Mouse (Mus musculus) ES-Bruce4 (cell line): ENCODE data around the gene Iqschfp. TPM values are rescaled to one million over a fixed set of nuclear protein-coding genes. Genes with fewer than 3 reads are reported as not detected.

ENCODE experiments used
- H3K27ac ChIP-seq: 2 replicates; pipeline ENCODE4 v1.5.1; 2012; ENCODE audit warnings: low read length, inconsistent platforms; ENCODE audit not compliant: insufficient read depth
- H3K27me3 ChIP-seq: 2 replicates; pipeline ENCODE4 v1.6.1; 2012; ENCODE audit warnings: mild to moderate bottlenecking, low read length, inconsistent platforms; ENCODE audit not compliant: control insufficient read depth, poor library complexity, insufficient read depth, severe bottlenecking
- H3K36me3 ChIP-seq: 2 replicates; pipeline ENCODE4 v1.6.1; 2012; ENCODE audit warnings: inconsistent platforms, mild to moderate bottlenecking, low read length, moderate library complexity; ENCODE audit not compliant: control insufficient read depth, poor library complexity, insufficient read depth, severe bottlenecking
- H3K4me1 ChIP-seq: one replicate; pipeline ENCODE4 v1.8.1; 2011; ENCODE audit warnings: low read length; ENCODE audit not compliant: control insufficient read depth, insufficient read depth
- H3K4me3 ChIP-seq: 2 replicates; pipeline ENCODE4 v1.5.1; 2011; ENCODE audit warnings: low read depth, mild to moderate bottlenecking, low read length
- H3K9ac ChIP-seq: 2 replicates; pipeline ENCODE4 v1.6.1; 2012; ENCODE audit warnings: low read depth, mild to moderate bottlenecking, inconsistent platforms; ENCODE audit not compliant: poor library complexity, severe bottlenecking
- H3K9me3 ChIP-seq: replicated peaks from 2 replicates; pipeline ENCODE4 v1.6.1; 2012; ENCODE audit warnings: mild to moderate bottlenecking, low read length, inconsistent platforms; ENCODE audit not compliant: control insufficient read depth, poor library complexity, insufficient read depth, severe bottlenecking
- CTCF ChIP-seq: IDR thresholded peaks from one replicate; pipeline ENCODE4 v1.8.1; 2011; ENCODE audit warnings: low read depth, low read length
- EP300 ChIP-seq: IDR thresholded peaks from 2 replicates; pipeline ENCODE4 v1.6.1; 2011; ENCODE audit warnings: low read depth, low read length; ENCODE audit not compliant: insufficient read depth
- POLR2A ChIP-seq: IDR thresholded peaks from one replicate; pipeline ENCODE4 v1.8.1; 2011; ENCODE audit warnings: low read length; ENCODE audit not compliant: insufficient read depth
- polyA plus RNA-seq: library from polyadenylated mRNA; stranded (reverse); fragments of >200 nt; gene quantifications from 2 replicates; pipeline ENCODE4 v1.2.4, GENCODE M21; 2011; ENCODE audit warnings: low read depth; ENCODE audit not compliant: missing spikeins, insufficient read depth, insufficient read length

Iqschfp gene
- polyA plus RNA-seq, 1 experiment, result not detected

- Histone ChIP-seq H3K9ac (no peak overlapping the region), H3K9me3 (no peaks in the 10 kb centered on the region), H3K4me3 (no peak overlapping the region), H3K27ac (no peak overlapping the region), H3K4me1 (no peaks in the 10 kb centered on the region), H3K36me3 (no peaks in the 10 kb centered on the region), H3K27me3 (no peaks in the 10 kb centered on the region)
- TF ChIP-seq CTCF, result no peak
- no peak for TF ChIP-seq POLR2A
- TF ChIP-seq EP300, result no peak
Measured at GRCm38 (mm10) chr3:67935829-67936228, 43.8 kb downstream of the Iqschfp start.

DNA sequence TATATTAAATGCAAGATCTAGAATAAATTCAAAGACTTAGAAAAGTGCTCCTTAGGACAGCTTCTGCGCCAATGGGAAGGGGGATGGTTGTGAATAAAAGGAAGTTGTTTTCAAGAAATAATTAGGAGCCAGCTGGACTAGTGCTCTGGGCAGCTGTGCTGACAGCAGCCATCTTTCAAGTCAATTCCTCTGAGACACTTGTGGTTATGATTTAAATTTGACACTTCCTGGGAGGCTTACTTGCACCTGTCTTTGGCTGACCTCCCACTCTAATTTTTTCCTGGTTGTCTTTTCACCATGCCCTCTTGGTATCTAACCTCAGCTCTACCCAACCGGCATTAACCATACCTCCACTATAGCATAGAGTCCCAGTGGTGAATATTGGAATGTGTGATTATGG lies 55.0 kb downstream of the Iqschfp start:
- Histone ChIP-seq H3K27me3 (no peaks in the 10 kb centered on the region), H3K4me3 (no peak overlapping the region)
- no peak for TF ChIP-seq CTCF
- TF ChIP-seq EP300, result no peak
- no peak for TF ChIP-seq POLR2A

DNA sequence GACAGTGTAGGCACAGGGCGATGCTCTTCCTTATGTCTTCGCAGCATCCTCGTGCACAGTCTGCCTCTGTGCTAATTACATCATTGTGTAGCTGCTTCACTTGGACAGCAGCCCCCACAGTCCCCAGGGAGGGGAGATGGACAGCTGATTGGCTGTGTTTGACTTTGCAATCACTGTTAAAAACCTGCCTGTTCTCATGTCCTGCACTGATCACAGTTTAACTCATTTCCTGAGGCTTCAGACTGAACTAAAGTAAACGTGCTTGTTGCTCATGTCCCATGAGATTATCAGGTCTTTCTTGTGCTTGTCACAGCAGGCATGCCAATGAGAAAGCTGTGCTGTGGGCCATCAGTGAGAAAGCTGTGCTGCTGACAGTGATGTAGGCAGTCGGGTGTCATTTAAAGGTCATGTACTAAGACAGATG lies 60.5 kb downstream of the Iqschfp start:
- no peaks in the 10 kb centered on the region for H3K36me3 ChIP-seq
- no peak overlapping the region for H3K27ac ChIP-seq
- H3K4me1 ChIP-seq, result no peaks in the 10 kb centered on the region
- H3K27me3 ChIP-seq, result no peaks in the 10 kb centered on the region; the same call in 1 of the 2 replicates
- no peak overlapping the region for H3K9ac ChIP-seq
- H3K9me3 ChIP-seq, result no peaks in the 10 kb centered on the region
- no peak overlapping the region for H3K4me3 ChIP-seq
- TF ChIP-seq EP300 (no peak), POLR2A (no peak)

More for the DNA sequence above, 55.0 kb downstream of the Iqschfp start:
- no peak overlapping the region for H3K27ac ChIP-seq
- H3K4me1 ChIP-seq, result no peaks in the 10 kb centered on the region
- no peak overlapping the region for H3K9ac ChIP-seq
- no peaks in the 10 kb centered on the region for H3K36me3 ChIP-seq
- H3K9me3 ChIP-seq, result no peaks in the 10 kb centered on the region

DNA sequence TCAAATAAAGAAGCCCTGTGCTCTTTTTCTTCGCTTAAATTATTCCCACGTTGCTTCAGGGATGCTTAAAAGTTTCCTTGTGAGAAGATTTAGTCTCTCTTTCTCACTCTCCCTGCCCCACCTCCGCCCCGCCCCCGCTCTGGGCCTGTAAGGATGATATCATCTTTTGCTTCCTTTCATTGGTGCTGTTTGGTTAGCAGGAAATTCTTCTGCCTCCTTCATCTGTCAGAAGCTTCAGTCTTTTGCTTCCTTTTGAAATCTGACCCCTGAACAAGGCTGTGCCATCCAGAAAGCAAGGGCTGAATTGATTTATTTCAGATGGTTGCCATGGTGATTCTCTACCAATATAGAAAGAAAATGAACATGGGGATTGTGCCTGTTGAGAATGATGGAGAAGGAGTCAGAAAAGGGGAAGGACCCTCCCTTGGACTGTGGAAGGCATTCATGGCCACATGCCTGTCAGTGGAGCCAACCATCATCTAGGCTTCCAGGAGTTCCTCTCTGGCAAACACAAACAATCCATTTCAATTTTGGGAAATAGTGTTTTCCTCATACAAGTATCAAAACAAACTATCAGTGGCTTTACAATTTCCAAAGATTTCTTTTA lies 62.5 kb downstream of the Iqschfp start:
- H3K4me1 ChIP-seq, result no peaks in the 10 kb centered on the region
- TF ChIP-seq EP300 (no peak), POLR2A (no peak), CTCF (no peak)
- no peaks in the 10 kb centered on the region for H3K9me3 ChIP-seq

DNA sequence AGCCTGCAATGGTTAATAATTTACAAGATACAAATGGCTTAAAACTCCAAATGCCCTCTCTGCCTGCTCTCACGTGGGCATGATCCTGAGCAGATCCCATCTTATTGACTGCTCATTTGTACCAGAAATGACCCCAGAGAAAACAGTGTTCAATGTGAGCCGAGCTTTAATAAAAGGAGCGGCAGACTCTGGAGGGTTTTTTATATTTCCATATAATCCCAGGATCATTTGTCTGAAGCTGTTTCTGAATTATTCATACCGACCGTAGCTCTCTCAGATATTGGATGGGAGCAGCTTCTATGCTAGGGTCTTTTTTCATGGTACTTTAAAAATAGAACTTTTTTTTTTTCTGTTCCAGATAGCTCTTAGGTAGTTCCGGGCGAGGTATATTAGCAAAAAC lies 67.6 kb downstream of the Iqschfp start:
- Histone ChIP-seq H3K36me3 (no peaks in the 10 kb centered on the region), H3K4me1 (no peaks in the 10 kb centered on the region), H3K9ac (no peak overlapping the region), H3K9me3 (no peaks in the 10 kb centered on the region), H3K27me3 (no peaks in the 10 kb centered on the region; the same call in 1 of the 2 replicates), H3K4me3 (no peak overlapping the region), H3K27ac (no peak overlapping the region)
- TF ChIP-seq POLR2A (no peak), EP300 (no peak), CTCF (no peak)

More for the DNA sequence above, 62.5 kb downstream of the Iqschfp start:
- Histone ChIP-seq H3K9ac (no peak overlapping the region), H3K27ac (no peak overlapping the region), H3K36me3 (no peaks in the 10 kb centered on the region), H3K4me3 (no peak overlapping the region), H3K27me3 (no peaks in the 10 kb centered on the region; the same call in 1 of the 2 replicates)

GRCm38 (mm10) chr3:67960133-67960532 lies 68.1 kb downstream of the Iqschfp start:
- H3K27ac ChIP-seq, result no peak overlapping the region
- H3K4me3 ChIP-seq, result no peak overlapping the region
- no peak overlapping the region for H3K9ac ChIP-seq
- H3K36me3 ChIP-seq, result no peaks in the 10 kb centered on the region
- H3K4me1 ChIP-seq, result no peaks in the 10 kb centered on the region
- no peaks in the 10 kb centered on the region; the same call in 1 of the 2 replicates for H3K27me3 ChIP-seq
- TF ChIP-seq EP300 (no peak), CTCF (no peak), POLR2A (no peak)
- no peaks in the 10 kb centered on the region for H3K9me3 ChIP-seq
